Mouse (Mus musculus) left cerebral cortex, postnatal 14 days (tissue): Measurements from ENCODE around the gene Opa1. TPM values are rescaled to one million over a fixed set of nuclear protein-coding genes. Genes with fewer than 3 reads are reported as not detected.

Source experiments
- DNase-seq, 2 experiments: peaks; one replicate each; pipeline ENCODE4 v3.0.0; 2021 to 2022; ENCODE audit warnings: low spot score in 2 of 2, mixed read lengths in 1 of 2
- intact Hi-C: fragments of 180-260 bp; cut with DNase I; formaldehyde crosslinking; loops from one replicate; pipeline ENCODE4 v1.15.1; 2025
- total RNA-seq, 2 experiments: library from RNA; stranded (reverse); gene quantifications; 2 replicates each; pipeline ENCODE4 v1.2.3; 2021

Opa1 gene
- total RNA-seq, 2 experiments from 2014 or later: 116 to 119 TPM

DNA sequence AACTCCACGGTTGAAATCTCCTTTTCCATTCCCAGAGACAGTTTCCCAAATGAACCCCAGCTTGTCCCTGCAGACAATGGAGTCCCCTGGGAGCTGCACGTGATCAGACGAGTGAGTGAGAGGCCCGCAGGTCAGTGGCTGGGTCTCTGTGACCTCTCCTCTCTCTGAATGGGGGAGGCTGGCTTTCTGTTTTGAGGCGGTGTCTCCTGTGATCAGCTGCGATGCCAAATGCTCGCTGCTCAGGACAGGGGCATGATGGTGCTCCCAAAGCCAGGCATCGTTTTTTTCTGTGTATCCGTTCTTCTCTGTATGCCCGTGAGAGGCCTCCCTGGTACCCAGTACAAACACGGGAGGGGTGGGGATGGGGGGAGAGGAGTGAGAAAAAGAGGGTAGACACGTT lies 104.4 kb downstream of the Opa1 start:
- intact Hi-C loops: no loop called here
- no peak for DNase-seq

DNA sequence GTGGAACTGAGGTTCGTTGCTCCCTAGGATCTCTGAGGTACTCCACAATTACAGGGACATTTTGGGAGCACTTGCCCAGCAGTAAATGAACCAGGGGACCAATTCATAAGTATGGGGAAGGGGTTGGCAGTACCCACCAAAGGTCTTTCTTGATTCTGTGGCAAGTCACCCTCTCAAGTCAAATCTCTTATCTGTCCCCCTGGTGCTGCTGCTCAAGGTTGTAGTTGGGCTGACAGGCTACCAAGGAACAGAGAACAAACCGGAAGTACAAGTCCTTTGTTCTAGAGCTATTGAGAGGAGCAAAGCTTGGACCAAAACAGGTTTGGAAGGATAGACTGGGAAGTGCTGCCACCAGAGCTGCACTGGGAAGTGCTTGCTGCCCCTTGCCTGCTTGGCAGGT lies 105.0 kb downstream of the Opa1 start:
- intact Hi-C loops: no loop called here
- no peak for DNase-seq

DNA sequence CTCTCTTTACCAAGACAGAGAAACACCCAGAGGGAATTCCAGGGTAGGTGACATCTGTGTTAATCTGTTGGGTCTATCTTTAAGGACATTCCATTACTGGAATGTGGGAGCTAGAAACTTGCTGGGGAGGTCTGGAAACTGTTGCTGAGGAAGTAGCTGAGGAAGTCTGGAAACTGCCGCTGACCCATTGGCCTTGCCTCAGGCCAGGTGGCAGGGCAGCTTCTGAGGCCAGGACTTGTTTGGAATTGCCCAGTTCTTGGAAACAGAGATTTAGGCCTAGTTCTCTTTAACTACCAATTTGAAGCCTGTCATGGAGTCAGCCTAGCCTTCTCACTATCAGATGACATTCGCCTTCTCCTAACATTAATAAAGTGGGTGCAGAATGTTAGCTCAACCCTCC lies 105.5 kb downstream of the Opa1 start:
- intact Hi-C loops: no loop called here
- DNase-seq: no peak

DNA sequence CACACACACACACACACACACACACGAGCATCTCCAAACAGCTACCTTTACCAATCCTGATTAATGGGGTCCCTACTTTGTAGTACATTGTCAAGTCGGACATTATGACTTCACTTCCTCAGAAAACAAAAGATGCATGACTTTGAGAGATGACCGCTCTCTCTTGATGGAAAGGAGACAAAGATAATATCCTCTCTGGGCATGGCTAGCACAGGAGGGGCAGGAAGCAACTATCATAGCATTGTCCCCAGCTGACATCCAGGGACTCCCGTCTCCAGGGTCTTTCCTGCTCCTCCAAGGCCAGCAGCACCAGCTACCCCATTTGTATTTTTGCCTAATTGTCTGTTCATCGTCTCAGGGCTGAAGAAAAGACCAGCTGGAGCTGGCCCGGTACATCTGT lies 107.0 kb downstream of the Opa1 start:
- DNase-seq: no peak
- intact Hi-C loops: no loop called here

DNA sequence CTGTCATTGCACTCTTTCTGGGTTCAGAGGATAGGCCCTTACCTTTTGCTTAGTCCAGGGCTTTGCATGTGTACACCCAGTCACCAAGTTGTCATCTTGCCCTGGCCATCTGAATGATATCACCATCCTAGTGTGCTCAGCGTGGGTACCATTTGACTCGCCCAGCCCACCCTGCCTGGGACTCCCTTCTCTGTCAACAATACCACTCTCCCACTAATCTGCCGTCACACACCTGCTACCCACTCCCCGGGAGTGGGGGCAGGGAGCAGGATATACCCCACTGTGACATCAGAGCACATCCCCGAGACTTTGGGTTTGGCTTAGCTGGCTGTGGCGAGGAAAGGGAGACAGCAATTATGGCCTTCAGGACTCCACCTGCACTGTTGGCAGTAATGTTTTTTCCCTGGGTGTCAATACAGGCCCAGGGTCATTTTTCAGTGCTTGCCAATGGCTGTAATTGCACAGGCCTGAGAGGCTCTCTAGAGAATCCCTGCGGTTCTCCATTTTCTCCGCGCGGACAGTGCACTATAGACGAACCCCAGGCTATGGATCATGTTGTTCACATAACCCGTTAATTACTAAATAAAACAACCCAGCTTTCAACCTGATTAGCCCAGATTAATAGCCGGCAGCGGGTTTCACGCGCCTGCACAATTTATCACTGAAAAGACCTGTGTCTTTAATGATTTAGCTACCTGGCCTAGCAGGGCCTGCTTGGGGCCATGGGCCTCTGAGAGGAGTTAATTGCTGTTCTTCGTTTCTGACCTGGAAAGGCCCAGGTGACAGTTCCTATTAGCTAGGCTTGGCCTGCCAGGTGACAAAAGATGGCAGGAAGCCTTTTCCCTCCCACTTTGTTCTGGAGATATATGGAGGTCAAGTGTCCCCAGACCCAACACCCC lies 109.1 kb downstream of the Opa1 start:
- no peak for DNase-seq

DNA sequence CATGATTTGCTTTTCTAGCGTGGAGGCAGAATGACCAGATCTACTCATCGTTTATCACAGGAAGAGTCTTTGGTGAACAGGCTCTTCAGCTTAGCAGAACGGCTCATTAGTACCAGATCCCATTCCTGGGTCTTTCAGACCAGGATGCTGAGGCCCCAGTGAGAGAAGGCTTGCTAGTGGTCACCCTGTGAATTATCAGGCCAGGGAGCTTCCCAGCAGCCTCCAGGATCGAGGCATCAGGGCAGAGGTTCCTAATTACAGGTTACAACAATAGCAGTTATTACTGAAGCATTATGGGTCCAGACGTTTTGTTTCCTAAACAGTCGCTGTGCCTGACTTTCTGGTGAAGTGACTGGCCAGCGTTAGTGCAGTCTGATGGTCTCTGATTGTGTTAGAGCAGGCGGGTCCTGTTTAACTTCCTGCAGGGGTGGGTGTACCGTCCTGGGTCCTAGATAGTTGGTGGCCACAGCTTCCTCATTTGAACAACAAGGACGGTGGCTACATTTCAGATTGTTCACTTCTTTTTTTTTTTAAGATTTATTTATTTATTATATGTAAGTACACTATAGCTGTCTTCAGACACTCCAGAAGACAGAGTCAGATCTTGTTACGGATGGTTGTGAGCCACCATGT lies 110.2 kb downstream of the Opa1 start:
- intact Hi-C loops: no loop called here
- DNase-seq: no peak

More for the DNA sequence above, 109.1 kb downstream of the Opa1 start:
- intact Hi-C loops: no loop called here

DNA sequence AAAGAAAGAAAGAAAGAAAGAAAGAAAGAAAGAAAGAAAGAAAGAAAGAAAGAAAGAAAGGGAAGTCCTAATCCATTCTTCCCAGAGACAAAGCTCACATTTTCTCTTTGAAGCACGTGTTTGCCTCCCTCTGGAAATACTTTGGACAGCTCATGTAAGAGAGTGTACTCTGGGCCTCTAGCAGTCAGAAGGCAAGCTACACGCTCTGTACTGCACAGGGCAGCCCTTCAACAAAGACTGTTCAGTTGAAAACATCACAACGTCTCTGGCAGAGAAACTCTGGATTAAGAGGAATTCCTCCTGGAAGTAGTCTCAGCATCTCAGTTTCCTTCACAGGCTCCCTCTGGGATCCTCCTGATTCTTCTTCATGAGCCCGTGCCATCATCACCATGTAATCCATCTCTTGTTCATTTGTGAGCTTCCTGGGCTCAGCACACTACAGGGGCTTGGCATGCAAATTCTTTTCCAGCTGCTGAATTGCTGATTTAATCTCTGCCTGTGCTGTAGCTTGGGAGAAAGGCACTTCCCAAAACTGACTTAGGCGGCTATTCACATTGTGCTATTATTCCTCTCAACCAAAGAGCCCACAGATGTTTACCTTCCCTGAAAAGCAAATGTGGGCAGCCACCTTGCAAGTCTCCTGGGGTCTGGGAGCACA lies 114.0 kb downstream of the Opa1 start:
- DNase-seq: no peak
- intact Hi-C loops: no loop called here

DNA sequence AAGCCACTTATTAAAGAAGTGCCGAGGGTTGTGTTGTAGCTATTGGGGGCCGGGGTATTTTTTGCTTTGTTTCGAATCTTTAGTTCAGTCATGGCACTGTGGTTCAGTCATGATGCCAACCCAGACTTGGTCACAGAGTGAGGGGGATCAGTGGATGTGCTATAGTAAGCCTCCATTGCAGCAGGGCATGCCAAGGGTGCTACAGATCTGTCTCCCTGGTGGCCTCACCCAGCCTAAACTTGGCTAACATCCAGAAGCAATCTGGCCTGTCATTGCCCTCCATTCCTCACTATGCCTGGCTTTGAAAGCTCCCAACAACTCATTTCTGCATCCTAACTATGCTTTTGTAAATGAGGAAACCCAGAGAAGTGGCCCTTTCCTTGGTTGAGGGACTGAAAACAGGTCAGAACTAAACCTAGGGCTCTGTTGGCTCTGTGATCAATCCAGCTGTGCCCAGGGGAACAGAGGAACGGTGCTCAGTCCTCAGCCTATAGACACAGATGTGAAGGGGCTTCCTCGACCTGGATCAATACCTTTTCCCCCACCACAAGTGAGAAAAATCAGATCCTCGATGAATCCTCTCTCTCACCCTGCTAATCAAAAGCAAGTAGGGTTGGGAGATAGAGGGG lies 114.8 kb downstream of the Opa1 start:
- intact Hi-C loops: no loop called here
- DNase-seq: no peak

DNA sequence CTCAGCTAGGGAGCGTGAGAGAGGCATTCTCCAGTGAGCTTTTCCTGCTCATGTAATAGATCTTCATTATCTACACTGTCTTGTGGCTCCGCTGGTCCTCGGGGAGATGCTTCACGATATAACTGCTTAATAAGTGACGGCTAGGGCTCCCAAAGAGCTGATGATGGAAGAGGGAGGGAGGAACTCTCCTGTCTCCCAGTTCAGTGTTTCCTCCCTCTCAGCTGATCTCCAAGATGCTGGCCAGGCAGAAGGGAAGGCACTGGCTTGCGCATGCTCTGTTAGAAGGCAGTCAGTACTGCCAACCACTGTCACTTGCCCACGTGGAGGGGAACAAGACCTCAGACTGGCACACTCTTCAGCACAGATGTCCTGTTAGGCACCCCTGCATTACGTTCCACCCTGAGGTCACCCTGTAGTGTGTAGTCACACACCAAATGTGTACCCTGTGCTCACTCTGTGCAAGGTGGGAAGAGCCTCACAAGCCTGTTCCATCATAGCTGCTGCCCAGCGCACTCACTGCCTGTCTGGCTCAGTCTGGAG lies 115.4 kb downstream of the Opa1 start:
- intact Hi-C loops: no loop called here
- no peak for DNase-seq

Other genes with a start within 250 kb of the Opa1 start
- 10 to 100 TPM; 12.7 to 16.7 TPM for gene Atp13a5, start 200.6 kb upstream of the Opa1 start, total RNA-seq
- gene Atp13a4, start 34.5 kb upstream of the Opa1 start, total RNA-seq: 10 to 100 TPM in 1 of 2 experiments, 1 to 10 TPM in 1; 9.1 to 10.7 TPM